Mouse (Mus musculus): ENCODE data around the gene Txnip. TPM values are rescaled to one million over a fixed set of nuclear protein-coding genes. Genes with fewer than 3 reads are reported as not detected.

Txnip gene
- 316 TPM for polyA plus RNA-seq (2015; fragmentation: Illumina TruSeq; extraction: RNeasy Lipid Tissue Mini Kit (QIAGEN cat#74804); ENCODE audit: insufficient read depth, low read depth, low replicate concordance)

DNA sequence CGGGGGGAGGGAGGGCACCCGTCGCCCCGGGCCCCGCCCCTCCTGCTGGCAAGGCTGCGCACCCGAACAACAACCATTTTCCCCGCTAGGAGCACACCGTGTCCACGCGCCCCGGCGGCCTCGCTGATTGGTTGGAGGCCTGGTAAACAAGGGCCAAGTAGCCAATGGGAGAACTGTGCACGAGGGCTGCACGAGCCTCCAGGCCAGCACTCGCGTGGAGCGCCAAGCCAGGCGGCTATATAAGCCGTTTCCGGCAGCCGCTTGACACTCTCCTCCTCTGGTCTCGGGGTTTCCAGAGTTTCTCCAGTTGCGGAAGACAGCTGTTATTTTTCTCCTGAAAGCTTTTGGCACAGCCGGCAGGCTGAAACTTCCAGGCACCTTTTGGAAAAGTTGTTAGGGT lies at the start of gene Txnip:
Gene Txnip (plus strand): TSS at position 264 of the 400 bp plus-strand sequence.

DNA sequence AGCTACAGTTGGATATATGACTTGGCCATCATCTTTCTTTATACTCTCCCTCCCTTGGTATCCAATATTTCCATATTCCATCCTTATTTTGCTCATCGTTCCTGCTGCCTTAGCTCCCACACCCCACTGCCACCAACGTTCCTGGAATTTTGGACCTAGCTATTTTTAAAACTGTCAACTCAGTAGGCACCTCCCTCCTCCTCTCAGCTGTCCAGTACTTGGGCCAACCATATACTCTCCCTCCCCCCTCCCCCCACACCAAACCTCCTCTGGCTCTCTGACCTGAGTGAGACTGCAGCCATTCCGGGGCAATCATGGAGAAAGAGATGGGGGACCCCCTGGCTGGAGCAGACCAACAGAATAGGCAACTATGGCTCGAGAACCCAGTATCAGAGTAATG lies 32.8 kb upstream of the Txnip start, which contains the start of gene Hfe2:
Gene Hfe2 (plus strand): TSS at position 259 of the 400 bp plus-strand sequence.

GRCm38 (mm10) chr3:96576690-96577541 lies 19.2 kb downstream of the Txnip start, which contains the start of gene Gm16253:
TSS of gene Gm16253 (plus strand) at chr3:96576984.

DNA sequence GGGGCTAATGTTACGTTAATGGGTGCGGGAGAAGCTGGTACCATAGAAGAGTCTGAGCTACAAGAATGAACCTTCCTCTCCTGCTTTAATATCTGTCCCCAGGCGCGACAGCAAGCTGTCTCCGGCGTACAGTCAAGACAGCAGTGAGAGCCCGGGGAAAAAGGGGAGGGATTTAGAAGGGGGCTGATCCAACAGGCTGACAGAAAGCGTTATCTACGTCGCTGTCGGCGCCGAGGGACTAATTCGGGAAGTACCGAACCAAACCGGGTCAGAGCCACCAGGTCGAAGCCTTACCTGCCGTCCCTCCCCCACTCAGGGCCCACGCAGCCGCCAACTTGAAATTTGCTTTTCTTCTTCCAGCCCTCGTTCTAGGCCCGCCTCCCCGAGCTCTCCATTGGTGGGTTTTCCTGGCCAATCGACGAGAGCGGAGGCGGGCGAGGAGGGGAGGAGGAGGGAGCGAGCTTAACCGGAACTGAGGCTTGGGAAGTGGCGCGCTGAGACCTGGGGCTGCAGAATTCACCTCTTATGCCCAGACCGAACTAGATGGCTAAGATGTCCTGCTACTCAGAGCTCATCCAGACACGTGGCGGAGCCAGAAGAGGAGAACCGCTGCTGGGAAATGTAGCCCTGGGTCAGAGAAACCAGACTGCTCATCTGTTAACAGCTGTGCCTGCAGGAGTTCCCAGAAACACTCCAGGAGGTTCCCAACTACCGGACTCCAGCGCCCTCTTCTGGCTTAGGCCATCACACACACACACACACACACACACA lies 36.2 kb downstream of the Txnip start, which contains the start of gene Polr3gl:
Gene Polr3gl (minus strand): TSS at position 392 of the 771 bp plus-strand sequence.

DNA sequence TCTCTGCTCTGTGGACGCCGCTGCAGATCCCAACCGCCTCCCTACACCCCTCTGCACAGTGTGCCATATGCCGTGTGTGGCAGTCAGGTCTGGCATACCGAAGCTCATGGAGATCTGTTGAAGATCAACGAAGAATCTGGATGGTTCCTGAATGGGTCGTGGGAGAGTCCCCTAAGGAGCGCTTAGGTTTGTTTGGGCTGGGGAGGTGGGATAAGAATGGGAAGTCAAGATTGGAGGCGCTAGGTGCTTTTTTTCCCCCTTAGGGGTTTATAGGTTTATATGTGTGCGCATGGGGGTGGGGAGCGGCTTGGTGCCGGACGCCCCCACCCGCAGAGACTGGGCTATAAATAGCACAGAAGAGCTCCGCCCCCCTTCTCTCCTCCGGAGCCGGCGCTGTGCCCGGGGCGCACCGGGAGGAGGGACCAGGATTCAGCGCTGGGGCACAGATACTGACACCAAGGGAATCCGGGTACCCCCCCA lies 38.5 kb downstream of the Txnip start, which contains the start of gene Ankrd34a:
Gene Ankrd34a (plus strand): TSS at position 409 of the 480 bp plus-strand sequence.

DNA sequence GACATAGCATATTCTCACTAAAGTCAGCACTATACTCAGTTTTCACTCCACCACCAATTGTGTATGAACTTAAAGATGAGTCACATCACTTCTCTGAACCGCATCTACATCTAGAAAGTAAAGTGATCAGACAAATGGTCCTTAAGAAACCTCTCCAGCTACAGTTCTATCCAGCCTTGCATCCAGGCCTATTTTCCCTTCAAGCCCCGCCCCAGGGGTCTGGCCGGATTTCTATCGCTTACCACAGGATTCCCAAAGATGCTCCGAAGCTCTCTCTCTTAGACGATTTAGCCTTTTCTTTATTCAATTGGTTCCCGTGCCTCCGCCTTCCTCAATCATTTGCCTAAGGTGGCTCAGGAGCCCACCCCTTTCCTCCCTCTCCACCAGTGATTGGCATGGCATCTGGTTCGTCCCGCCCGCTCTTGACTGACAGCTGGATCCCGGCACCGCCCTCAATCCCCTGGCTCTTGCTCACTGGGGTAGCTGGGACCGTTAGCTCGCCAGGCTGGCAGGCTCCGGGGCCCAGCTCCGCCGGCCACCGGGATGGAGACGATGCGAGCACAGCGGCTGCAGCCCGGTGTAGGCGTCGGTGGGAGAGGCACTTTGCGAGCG lies 43.0 kb downstream of the Txnip start, which contains the start of gene Lix1l:
Gene Lix1l (plus strand): TSS at position 511 of the 612 bp plus-strand sequence.

Other genes with a start within 250 kb of the Txnip start
- gene BC107364, start 105.7 kb upstream of the Txnip start, polyA plus RNA-seq (2015; fragmentation: Illumina TruSeq; extraction: RNeasy Lipid Tissue Mini Kit (QIAGEN cat#74804); ENCODE audit: insufficient read depth, low read depth, low replicate concordance), result not detected
- not detected for gene Hfe2, start 32.8 kb upstream of the Txnip start, polyA plus RNA-seq (2015; fragmentation: Illumina TruSeq; extraction: RNeasy Lipid Tissue Mini Kit (QIAGEN cat#74804); ENCODE audit: insufficient read depth, low read depth, low replicate concordance)
- gene Gm16253, start 19.0 kb downstream of the Txnip start, polyA plus RNA-seq (2015; fragmentation: Illumina TruSeq; extraction: RNeasy Lipid Tissue Mini Kit (QIAGEN cat#74804); ENCODE audit: insufficient read depth, low read depth, low replicate concordance), result not detected
- gene Polr3gl, start 36.2 kb downstream of the Txnip start, polyA plus RNA-seq (2015; fragmentation: Illumina TruSeq; extraction: RNeasy Lipid Tissue Mini Kit (QIAGEN cat#74804); ENCODE audit: insufficient read depth, low read depth, low replicate concordance), result 15.7 TPM
- gene Ankrd34a, start 38.7 kb downstream of the Txnip start, polyA plus RNA-seq (2015; fragmentation: Illumina TruSeq; extraction: RNeasy Lipid Tissue Mini Kit (QIAGEN cat#74804); ENCODE audit: insufficient read depth, low read depth, low replicate concordance), result not detected
- 7.0 TPM for gene Lix1l, start 43.2 kb downstream of the Txnip start, polyA plus RNA-seq (2015; fragmentation: Illumina TruSeq; extraction: RNeasy Lipid Tissue Mini Kit (QIAGEN cat#74804); ENCODE audit: insufficient read depth, low read depth, low replicate concordance)
- gene Rbm8a, start 72.0 kb downstream of the Txnip start, polyA plus RNA-seq (2015; fragmentation: Illumina TruSeq; extraction: RNeasy Lipid Tissue Mini Kit (QIAGEN cat#74804); ENCODE audit: insufficient read depth, low read depth, low replicate concordance), result 9.3 TPM
- 13.1 TPM for gene Pex11b, start 77.4 kb downstream of the Txnip start, polyA plus RNA-seq (2015; fragmentation: Illumina TruSeq; extraction: RNeasy Lipid Tissue Mini Kit (QIAGEN cat#74804); ENCODE audit: insufficient read depth, low read depth, low replicate concordance)
- not detected for gene Gm42957, start 77.5 kb downstream of the Txnip start, polyA plus RNA-seq (2015; fragmentation: Illumina TruSeq; extraction: RNeasy Lipid Tissue Mini Kit (QIAGEN cat#74804); ENCODE audit: insufficient read depth, low read depth, low replicate concordance)
- 3.6 TPM for gene Itga10, start 87.6 kb downstream of the Txnip start, polyA plus RNA-seq (2015; fragmentation: Illumina TruSeq; extraction: RNeasy Lipid Tissue Mini Kit (QIAGEN cat#74804); ENCODE audit: insufficient read depth, low read depth, low replicate concordance)
- gene Ankrd35, start 112.2 kb downstream of the Txnip start, polyA plus RNA-seq (2015; fragmentation: Illumina TruSeq; extraction: RNeasy Lipid Tissue Mini Kit (QIAGEN cat#74804); ENCODE audit: insufficient read depth, low read depth, low replicate concordance), result 0.31 TPM
- gene Pias3, start 138.4 kb downstream of the Txnip start, polyA plus RNA-seq (2015; fragmentation: Illumina TruSeq; extraction: RNeasy Lipid Tissue Mini Kit (QIAGEN cat#74804); ENCODE audit: insufficient read depth, low read depth, low replicate concordance), result 12.7 TPM
- 2.9 TPM for gene Nudt17, start 150.6 kb downstream of the Txnip start, polyA plus RNA-seq (2015; fragmentation: Illumina TruSeq; extraction: RNeasy Lipid Tissue Mini Kit (QIAGEN cat#74804); ENCODE audit: insufficient read depth, low read depth, low replicate concordance)
- 6.0 TPM for gene Polr3c, start 169.7 kb downstream of the Txnip start, polyA plus RNA-seq (2015; fragmentation: Illumina TruSeq; extraction: RNeasy Lipid Tissue Mini Kit (QIAGEN cat#74804); ENCODE audit: insufficient read depth, low read depth, low replicate concordance)
- 5.8 TPM for gene Rnf115, start 169.7 kb downstream of the Txnip start, polyA plus RNA-seq (2015; fragmentation: Illumina TruSeq; extraction: RNeasy Lipid Tissue Mini Kit (QIAGEN cat#74804); ENCODE audit: insufficient read depth, low read depth, low replicate concordance)

Measured in pancreas, adult 10 weeks (tissue).